Mouse (Mus musculus): ENCODE measurements around the gene Rbm10.
A peak's percentile ranks its signal among the peaks of the same experiment; 100 is the strongest.

Rbm10 gene

GRCm38 (mm10) chrX:20617176-20617902 is at the start of gene Rbm10, which contains the start of gene Ndufb11:
TSS of gene Rbm10 (plus strand) at chrX:20617503.
TSS of gene Ndufb11 (minus strand) at chrX:20617619.
- DNase-seq = peak; percentile 86 to 88

DNA sequence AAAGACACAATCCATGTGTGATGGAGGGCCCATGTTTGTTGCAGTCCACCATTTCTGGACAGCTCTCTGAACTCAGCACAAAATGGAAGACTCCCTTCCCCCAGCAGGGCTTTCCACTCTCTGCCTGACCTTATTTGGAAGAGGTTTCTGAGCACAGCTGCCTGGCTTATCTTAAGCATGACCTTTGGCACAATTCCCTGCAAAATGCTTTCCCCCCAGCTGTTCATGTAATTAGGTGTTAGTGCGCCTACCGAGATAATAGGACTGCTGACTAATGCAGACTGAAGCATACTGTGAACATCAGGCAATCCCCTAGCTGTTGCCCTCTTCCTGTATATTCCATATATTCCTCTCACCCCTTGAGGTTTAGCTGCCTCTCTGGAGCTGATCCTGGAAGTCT is 46.3 kb upstream of the Rbm10 start:
- no peak for DNase-seq

- DNase-seq = no peak
Measured at GRCm38 (mm10) chrX:20572683-20573082, 44.6 kb upstream of the Rbm10 start.

- DNase-seq = no peak
Measured at GRCm38 (mm10) chrX:20573927-20574326, 43.4 kb upstream of the Rbm10 start.

DNA sequence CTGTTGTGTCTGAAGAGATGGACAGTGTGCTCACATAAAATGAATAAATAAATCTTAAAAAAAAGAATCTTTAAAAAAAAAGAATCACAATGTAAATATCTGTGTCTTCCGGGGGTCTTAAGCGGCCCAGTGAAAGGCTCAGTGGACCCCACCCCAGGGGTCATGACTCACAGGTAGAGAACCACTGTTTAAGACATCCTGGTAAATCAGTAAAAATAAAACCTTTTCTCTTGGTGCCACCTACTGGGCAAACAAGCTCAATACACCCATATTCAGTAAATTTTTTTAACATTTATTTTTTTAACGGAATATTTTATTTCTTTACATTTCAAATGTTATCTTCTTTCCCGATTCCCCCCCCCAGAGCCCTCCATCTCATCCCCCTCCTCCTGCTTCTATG is 29.3 kb upstream of the Rbm10 start:
- DNase-seq = no peak

DNA sequence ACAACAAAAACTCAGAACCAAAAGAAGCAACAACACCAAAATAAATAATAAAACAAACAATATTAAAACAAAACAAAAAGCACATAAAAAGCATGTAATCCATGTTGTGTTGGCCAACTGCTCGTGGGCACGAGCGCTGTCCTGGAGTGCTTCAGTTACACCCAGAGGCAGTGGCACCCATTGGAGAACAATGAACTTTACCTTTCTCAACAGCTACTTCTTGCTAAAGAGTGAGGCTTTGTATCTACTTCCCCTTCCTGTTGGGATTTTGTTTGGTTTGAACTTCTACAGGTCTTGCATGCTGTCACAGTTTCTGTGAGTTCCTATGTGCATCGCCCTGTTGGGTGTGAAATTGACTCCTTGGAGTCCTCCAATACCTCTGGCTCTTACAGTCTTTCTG is 8.8 kb upstream of the Rbm10 start:
- no peak for DNase-seq

DNA sequence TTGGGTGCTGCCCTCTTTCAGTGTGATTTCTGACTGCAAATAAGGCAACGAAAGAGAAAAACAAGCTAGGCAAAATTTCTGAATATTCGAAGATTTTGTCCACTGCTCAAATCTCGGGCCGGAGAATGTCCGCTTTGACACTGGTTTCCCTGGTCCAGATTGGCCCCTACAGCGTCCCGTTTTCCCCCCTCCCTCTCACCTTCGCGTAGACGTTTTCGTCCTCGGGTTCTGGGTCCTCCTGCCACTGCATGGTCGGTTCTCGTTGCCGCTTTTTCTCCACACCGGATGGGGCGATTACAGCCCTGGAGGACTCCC is 485 bp upstream of the Rbm10 start:
- peak in 1 of 2 experiments; percentile 53 for DNase-seq

- peak in 1 of 2 experiments; percentile 21 for DNase-seq
Measured at GRCm38 (mm10) chrX:20617903-20618399, 648 bp downstream of the Rbm10 start.

GRCm38 (mm10) chrX:20638141-20638540 is 20.8 kb downstream of the Rbm10 start:
- DNase-seq = peak; percentile 21

DNA sequence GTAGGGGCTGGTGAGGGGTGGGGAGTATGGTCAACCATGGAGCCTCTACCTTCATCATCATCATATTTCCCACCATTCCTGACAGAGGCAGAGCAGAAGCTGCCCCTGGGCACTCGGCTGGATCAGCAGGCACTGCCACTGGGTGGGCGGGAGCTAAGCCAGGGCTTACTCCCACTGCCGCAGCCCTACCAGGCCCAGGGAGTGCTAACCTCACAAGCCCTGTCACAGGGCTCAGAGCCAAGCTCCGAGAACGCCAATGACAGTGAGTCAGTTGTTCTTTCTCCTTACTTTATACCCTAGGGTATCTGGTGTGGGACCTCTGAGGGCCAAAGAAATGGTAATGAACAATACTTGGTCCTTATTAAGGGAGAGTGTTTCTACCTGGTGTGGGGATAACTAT is 27.5 kb downstream of the Rbm10 start:
- DNase-seq = no peak

GRCm38 (mm10) chrX:20657593-20657992 is 40.3 kb downstream of the Rbm10 start:
- no peak for DNase-seq

- peak; percentile 61 to 67 for DNase-seq
Measured at GRCm38 (mm10) chrX:20658026-20658652, 40.8 kb downstream of the Rbm10 start, which contains the start of gene Uba1. TSS of gene Uba1 (plus strand) at chrX:20658326.

DNA sequence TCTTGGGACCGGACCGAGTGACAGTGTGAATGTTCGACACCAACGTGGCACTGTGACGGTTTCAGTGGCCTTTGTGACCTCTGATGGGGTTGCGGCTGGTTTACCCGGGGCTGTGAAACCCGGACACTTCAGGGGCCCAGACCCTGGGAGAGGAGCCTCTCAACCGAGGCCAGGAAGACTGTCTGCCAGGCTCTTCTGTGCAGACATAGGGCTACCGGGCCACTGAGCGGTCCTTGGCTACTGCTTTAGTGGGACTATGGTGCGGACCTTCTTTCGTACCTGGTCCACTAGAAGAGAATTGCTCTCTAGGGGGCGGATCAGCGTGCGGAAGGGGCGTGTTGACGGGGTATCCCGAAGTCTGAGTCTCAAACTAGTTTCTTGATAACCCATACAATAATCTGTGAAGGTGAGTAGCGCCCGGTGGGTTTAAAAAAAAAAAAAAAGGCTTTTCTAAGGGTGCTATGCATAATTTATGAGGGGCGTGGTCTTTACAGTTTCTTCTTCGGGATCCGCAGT is 41.6 kb downstream of the Rbm10 start:
- peak in 1 of 2 experiments; percentile 11 for DNase-seq

DNA sequence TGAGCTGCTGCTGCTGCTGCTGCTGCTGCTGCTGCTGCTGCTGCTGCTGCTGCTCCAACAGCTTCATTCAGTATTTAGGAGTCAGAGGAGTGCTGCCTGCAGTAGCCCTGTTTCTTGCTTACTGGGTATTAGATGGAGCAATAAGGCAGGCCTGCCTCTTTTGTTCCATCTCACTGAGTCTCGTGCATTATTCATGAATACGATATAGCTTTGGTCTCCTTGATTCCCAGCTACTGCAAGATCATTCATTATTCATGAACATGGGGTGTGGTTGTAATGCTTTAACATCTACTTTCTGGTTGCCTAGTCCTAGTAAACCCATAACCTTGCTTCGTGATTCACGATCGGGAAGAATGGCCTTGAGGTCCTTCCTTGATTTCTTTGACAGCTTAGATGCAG is 45.0 kb downstream of the Rbm10 start:
- no peak for DNase-seq

DNA sequence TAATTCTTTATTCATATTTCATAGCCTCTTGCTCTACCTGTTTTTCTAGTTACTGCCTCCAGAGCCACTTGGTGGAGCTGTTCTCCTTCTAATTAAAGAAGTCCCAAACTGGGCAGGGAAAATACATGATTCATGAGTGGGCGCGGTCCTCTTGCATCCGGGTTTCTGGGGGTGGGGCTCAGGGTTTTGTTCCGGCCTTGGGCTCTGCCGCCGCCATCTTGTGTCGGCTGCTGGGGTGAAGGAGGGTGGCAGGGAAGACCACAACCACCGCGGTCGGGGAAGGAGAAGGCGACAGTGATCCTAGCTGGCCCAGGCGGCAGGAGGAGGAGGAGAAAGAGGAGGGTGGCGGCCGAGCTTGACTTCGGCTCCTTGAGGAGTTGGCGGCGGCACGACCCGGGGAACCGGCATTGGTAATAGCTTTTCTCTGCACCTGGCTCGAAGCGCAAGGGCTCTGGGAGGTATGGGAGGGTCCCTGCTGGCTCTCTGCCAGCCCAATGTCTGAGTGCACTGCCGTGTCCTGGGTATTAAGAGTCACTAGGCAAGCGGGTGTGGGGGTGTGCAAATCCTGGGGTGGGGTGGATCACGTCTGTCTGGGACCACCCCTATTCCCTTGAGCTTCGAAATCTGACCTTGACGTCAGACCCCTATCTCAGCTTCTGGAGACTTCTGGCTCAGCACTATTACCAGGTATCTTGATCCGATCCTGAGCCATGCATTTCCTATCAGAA is 45.6 kb downstream of the Rbm10 start:
- DNase-seq = peak; percentile 88 to 90

- DNase-seq = no peak
Measured at GRCm38 (mm10) chrX:20663444-20663790, 46.1 kb downstream of the Rbm10 start.

- DNase-seq = peak; percentile 91 to 95
Measured at GRCm38 (mm10) chrX:20687519-20688067, 70.3 kb downstream of the Rbm10 start, which contains the start of gene Cdk16. TSS of gene Cdk16 (plus strand) at chrX:20687954.

- peak; percentile 80 to 82 for DNase-seq
Measured at GRCm38 (mm10) chrX:20688068-20688547, 70.8 kb downstream of the Rbm10 start.

GRCm38 (mm10) chrX:20688615-20689014 is 71.3 kb downstream of the Rbm10 start:
- DNase-seq = peak; percentile 58 to 63

DNA sequence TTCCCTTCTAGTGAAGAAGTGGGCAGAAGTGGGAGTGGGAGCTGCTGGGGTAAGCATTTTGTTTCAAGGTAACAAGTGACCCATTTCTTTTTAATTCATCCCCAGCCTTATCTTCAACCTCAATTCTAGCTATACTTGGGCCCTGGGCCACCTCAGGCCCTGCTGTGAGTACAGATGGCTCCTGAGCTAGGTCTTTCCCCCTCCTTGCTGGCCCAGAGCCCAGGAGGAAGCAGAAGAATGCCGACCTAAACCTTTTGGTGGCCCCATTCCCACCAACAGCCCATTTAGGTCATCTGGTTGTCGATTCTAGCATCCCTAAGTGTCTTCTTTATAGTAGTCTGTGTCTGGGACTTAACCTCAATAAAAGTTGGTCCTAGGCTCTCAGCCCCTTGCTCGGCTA is 74.3 kb downstream of the Rbm10 start:
- DNase-seq = no peak

- no peak for DNase-seq
Measured at GRCm38 (mm10) chrX:20692616-20693015, 75.3 kb downstream of the Rbm10 start.

GRCm38 (mm10) chrX:20695842-20696241 is 78.5 kb downstream of the Rbm10 start:
- no peak for DNase-seq

Data from kidney, adult 8-10 months (tissue).